Mouse (Mus musculus) limb, embryonic 15.5 days (tissue): ENCODE data around the gene Gm29427. TPM values are rescaled to one million over a fixed set of nuclear protein-coding genes. Genes with fewer than 3 reads are reported as not detected.

Source experiments
- ATAC-seq: fragments of 200-750 bp; cut with Nextera tagmentation; 2 replicates; pipeline ENCODE4 v1.8.0; 2017; ENCODE audit warnings: low read depth, moderate TSS enrichment; ENCODE audit not compliant: insufficient number of reproducible peaks, low FRiP score, low TSS enrichment
- H3K27ac ChIP-seq: fragments of 300-500 bp; sonication (generic); 2 replicates; pipeline ENCODE4 v1.5.1; 2015; ENCODE audit warnings: moderate library complexity, mild to moderate bottlenecking, inconsistent platforms
- H3K27me3 ChIP-seq: fragments of 300-500 bp; sonication (generic); 2 replicates; pipeline ENCODE4 v1.6.1; 2015; ENCODE audit warnings: inconsistent platforms
- H3K36me3 ChIP-seq: fragments of 300-500 bp; sonication (generic); 2 replicates; pipeline ENCODE4 v1.6.1; 2015; ENCODE audit warnings: inconsistent platforms
- H3K4me1 ChIP-seq: fragments of 300-500 bp; sonication (generic); 2 replicates; pipeline ENCODE4 v1.6.1; 2015; ENCODE audit warnings: inconsistent platforms
- H3K4me2 ChIP-seq: fragments of 300-500 bp; sonication (generic); 2 replicates; pipeline ENCODE4 v1.6.1; 2015; ENCODE audit warnings: mild to moderate bottlenecking, inconsistent platforms
- H3K4me3 ChIP-seq: fragments of 300-500 bp; sonication (generic); 2 replicates; pipeline ENCODE4 v1.5.1; 2015; ENCODE audit warnings: mild to moderate bottlenecking, inconsistent platforms
- H3K9ac ChIP-seq: fragments of 300-500 bp; sonication (generic); 2 replicates; pipeline ENCODE4 v1.6.1; 2015; ENCODE audit warnings: inconsistent platforms
- H3K9me3 ChIP-seq: fragments of 300-500 bp; sonication (generic); 2 replicates; pipeline ENCODE4 v1.6.1; 2016; ENCODE audit warnings: inconsistent platforms
- WGBS: fragments of 180-500 bp; shearing (Covaris S2); methylation state at CpG from one replicate; pipeline ENCODE4 v1.1.7; 2015; 5-methylcytosine and 5-hydroxymethylcytosine counted together
- polyA plus RNA-seq: library from polyadenylated mRNA; unstranded; fragments of >200 nt; fragmentation: Nextera tagmentation; extraction: Ambion mirVana; gene quantifications from 2 replicates; pipeline ENCODE4 v1.2.1, GENCODE M21; 2015

Gene Gm29427
- polyA plus RNA-seq, 1 experiment from 2014 or later = not detected

DNA sequence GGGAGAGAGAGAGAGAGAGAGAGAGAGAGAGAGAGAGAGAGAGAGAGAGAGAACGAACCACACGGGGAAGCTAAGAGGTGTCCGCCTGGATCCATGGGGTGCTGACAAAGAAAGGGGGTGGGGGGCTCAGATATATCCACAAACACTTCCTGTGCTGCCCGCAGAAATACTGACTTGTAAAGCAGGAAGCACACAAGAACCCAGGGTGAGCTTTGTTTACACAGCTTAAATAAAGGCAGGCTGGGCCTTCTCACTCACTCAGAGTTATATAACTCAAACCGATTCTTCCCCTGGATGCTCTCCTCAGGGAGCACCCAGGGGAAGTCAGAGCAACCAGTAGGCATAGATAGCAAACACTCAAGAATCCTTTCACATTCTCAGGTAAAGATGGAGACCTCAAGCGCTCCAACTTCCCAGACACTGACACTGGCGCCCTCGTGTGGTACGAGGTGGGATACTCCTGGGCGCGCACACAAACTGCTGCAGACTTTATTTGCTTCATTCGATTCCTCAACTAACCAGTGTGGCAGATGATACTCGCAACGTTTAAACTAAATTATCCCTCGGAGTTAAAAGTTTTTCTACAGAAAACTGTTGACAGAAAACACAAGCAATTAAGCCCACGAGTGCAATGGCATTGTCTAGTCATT, 81.7 kb downstream of the Gm29427 start:
- H3K4me1 ChIP-seq = no peaks in the 10 kb centered on the region
- H3K27me3 ChIP-seq = no peaks in the 10 kb centered on the region
- no peak overlapping the region for H3K4me2 ChIP-seq
- no peak for ATAC-seq
- no peak overlapping the region for H3K9ac ChIP-seq
- H3K9me3 ChIP-seq = no peaks in the 10 kb centered on the region
- no peak overlapping the region for H3K27ac ChIP-seq
- no peak overlapping the region for H3K4me3 ChIP-seq
- H3K36me3 ChIP-seq = no peaks in the 10 kb centered on the region
- WGBS = 31% methylated on average over 16 of the region's 16 CpGs

DNA sequence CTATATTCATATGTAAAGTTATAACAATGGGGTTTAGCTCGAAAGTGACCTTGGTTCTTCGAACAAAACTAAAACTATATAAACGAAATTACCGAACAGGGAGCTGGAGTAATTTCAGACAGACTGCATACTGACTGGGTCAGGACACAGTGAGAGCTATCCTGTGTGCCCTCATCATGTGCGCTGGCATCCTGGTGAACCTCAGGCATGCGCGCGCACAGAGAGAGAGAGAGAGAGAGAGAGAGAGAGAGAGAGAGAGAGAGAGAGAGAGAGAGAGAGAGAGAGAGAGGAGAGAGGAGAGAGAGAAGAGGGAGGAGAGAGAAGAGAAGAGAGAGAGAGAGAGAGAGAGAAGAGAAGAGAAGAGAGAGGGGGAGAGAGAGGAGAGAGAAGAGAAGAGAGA, 82.3 kb downstream of the Gm29427 start:
- WGBS = 85% methylated on average over 8 of the region's 8 CpGs
- Histone ChIP-seq H3K4me2 (no peak overlapping the region), H3K9me3 (no peaks in the 10 kb centered on the region), H3K36me3 (no peaks in the 10 kb centered on the region), H3K27ac (no peak overlapping the region), H3K9ac (no peak overlapping the region), H3K4me3 (no peak overlapping the region), H3K27me3 (no peaks in the 10 kb centered on the region), H3K4me1 (no peaks in the 10 kb centered on the region)
- no peak for ATAC-seq

DNA sequence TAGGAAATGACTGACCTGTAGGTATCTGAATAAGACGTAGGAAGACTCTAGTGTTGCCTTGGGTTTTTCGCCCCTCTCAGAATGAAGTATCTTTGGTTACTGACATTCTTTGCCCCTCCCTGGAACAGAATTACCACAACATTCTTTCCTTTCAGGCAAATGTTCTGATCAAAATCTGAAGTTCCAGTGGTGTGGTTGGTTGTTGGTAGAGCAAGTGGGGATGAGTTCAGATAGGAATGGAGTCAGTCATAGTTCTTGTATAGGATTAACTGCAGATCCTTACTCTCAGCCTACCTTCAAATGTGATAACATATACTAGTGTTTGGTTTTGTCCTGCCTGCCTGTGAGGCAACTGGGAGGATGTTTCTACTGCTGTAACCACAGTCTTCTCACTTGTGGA, 86.1 kb downstream of the Gm29427 start, which contains the start of gene Zp3r:
Gene Zp3r, minus strand, starts transcription at position 101 of the 400 bp plus-strand sequence.
- no peak within 1 kb of the TSS for H3K4me2 ChIP-seq
- 90% methylated on average over 2 of the region's 2 CpGs for WGBS
- H3K36me3 ChIP-seq = no peaks in the 10 kb centered on the region
- ATAC-seq = no peak
- H3K9ac ChIP-seq = no peak within 1 kb of the TSS
- H3K4me1 ChIP-seq = no peaks in the 10 kb centered on the region
- H3K27me3 ChIP-seq = no peaks in the 10 kb centered on the region
- H3K27ac ChIP-seq = no peak within 1 kb of the TSS
- H3K4me3 ChIP-seq = no peak within 1 kb of the TSS
- H3K9me3 ChIP-seq = no peaks in the 10 kb centered on the region

Other genes starting within 250 kb of the Gm29427 start
- not detected in 2 replicates for gene Zp3r, start 86.2 kb downstream of the Gm29427 start, polyA plus RNA-seq
- gene C4bp, start 54.2 kb downstream of the Gm29427 start, polyA plus RNA-seq = not detected in 2 replicates
- 11.5 and 12.3 TPM in 2 replicates for gene Yod1, start 1.5 kb upstream of the Gm29427 start, polyA plus RNA-seq
- 7.3 and 8.9 TPM in 2 replicates for gene Pfkfb2, start 13.5 kb upstream of the Gm29427 start, polyA plus RNA-seq
- 23.4 and 26.9 TPM in 2 replicates for gene AA986860, start 16.2 kb upstream of the Gm29427 start, polyA plus RNA-seq
- 0.29 and 0.70 TPM in 2 replicates for gene Fcamr, start 85.1 kb upstream of the Gm29427 start, polyA plus RNA-seq
- 0.15 and 0.16 TPM in 2 replicates for gene Pigr, start 110.9 kb upstream of the Gm29427 start, polyA plus RNA-seq
- gene Fcmr, start 149.9 kb upstream of the Gm29427 start, polyA plus RNA-seq = 0.29 TPM in 1 of 2 replicates, not detected in the other
- gene Il24, start 171.7 kb upstream of the Gm29427 start, polyA plus RNA-seq = not detected in 2 replicates
- gene Il20, start 195.7 kb upstream of the Gm29427 start, polyA plus RNA-seq = not detected in 2 replicates
- gene Il19, start 224.3 kb upstream of the Gm29427 start, polyA plus RNA-seq = not detected in 2 replicates